In genomic region chr12:103223671-103224070, GRCm38 (mm10) we compare ENCODE assay signal across 16 mouse cellular contexts. TPM values are rescaled to one million over a fixed set of nuclear protein-coding genes. Genes with fewer than 3 reads are reported as not detected.
DNase-seq lines count a peak whose midpoint lies in the region.
"Had no signal": no experiment of that assay in that cellular context is flagged by ENCODE, and none has a peak within 500 bp of the region (broad histone marks: within the 10 kb centered on the region; RNA-seq: fewer than 3 reads in every experiment).

No protein-coding gene starts in this region.

- intact Hi-C loops in gastrocnemius, postnatal 14 days (cut with DNase I; ENCODE audit: low total_unique reads) = no loop called here

- peak; percentile 51 to 66 for DNase-seq in cerebellum, postnatal 10 days
- no peak for DNase-seq in cerebellum, adult 8-10 months
- peak; percentile 68 for DNase-seq in gastrocnemius, adult 18-20 months (ENCODE audit: low spot score)
- no peak for DNase-seq in gastrocnemius, postnatal 14 days
- peak; percentile 17 to 24 for DNase-seq in gastrocnemius, adult 8-10 months (ENCODE audit: low spot score in 2 of 2)
- DNase-seq in gastrocnemius, postnatal 4 days (ENCODE audit: low spot score in 2 of 2) = no peak
- peak; percentile 73 for DNase-seq in skeletal muscle tissue, adult 2 months (ENCODE audit: low read depth, low spot score)
- DNase-seq: adrenal gland, adult 8-10 months; adrenal gland, postnatal 14 days; adrenal gland, postnatal 36 days; B cell, adult 2 months; cerebellum, adult 11-12 months; cerebellum, adult 9-10 months; forebrain, postnatal 0 days had no signal

RNA-seq across cellular contexts. Expression of gene Prima1, which starts 18.3 kb away (rescaled TPM):
- 10 to 100 TPM in 1 of 2 experiments, 1 to 10 TPM in 1; 9.9 to 29.8 TPM for total RNA-seq in gastrocnemius, adult 18-20 months (2021)
- total RNA-seq in gastrocnemius, postnatal 14 days (2021) = 10 to 100 TPM in 1 of 2 experiments, 1 to 10 TPM in 1; 2.3 to 14.0 TPM
- total RNA-seq in gastrocnemius, adult 8-10 months (2022) = 10 to 100 TPM in 3 of 4 experiments, 1 to 10 TPM in 1; 6.5 to 25.9 (median 14.7) TPM
- total RNA-seq in gastrocnemius, postnatal 4 days (2021) = 1 to 10 TPM; 1.8 to 2.3 TPM
- total RNA-seq: CH12.LX, G1E had no signal

Comparison
In these comparisons a context has a peak if more than half of its experiments do, and no peak if none do; other contexts are left out.
1. DNase-seq: peak in cerebellum, postnatal 10 days (2 of 2), gastrocnemius, adult 18-20 months (single experiment), gastrocnemius, adult 8-10 months (2 of 2) and skeletal muscle tissue, adult 2 months (single experiment); none in cerebellum, adult 8-10 months (single experiment), gastrocnemius, postnatal 14 days (single experiment) and gastrocnemius, postnatal 4 days (0 of 2).